Mouse (Mus musculus): ENCODE results near the gene Mex3a. TPM values are rescaled to one million over a fixed set of nuclear protein-coding genes. Genes with fewer than 3 reads are reported as not detected.

Mex3a gene
- polyA plus RNA-seq (2015; fragmentation: Nextera tagmentation; extraction: Ambion mirVana) = 18.6 and 19.2 TPM in 2 replicates

- Histone ChIP-seq H3K27me3 (replicated peaks) (no peaks in the 10 kb centered on the region), H3K27ac (replicated peaks) (peak within 1 kb of the TSS; percentile 97), H3K9me3 (replicated peaks) (no peaks in the 10 kb centered on the region), H3K4me1 (peaks cover 71% of the 10 kb centered on the region), H3K4me3 (replicated peaks) (peak within 1 kb of the TSS; percentile 89), H3K4me2 (peak within 1 kb of the TSS; percentile 89), H3K9ac (replicated peaks) (peak within 1 kb of the TSS; percentile 99), H3K36me3 (peaks cover 9% of the 10 kb centered on the region)
- 1% methylated on average over 7 of the region's 31 CpGs for WGBS
- ATAC-seq (ENCODE audit: low FRiP score) = peak; percentile 15; the same call in 1 of the 2 replicates
These were observed at the start of gene Mex3a for GRCm38 (mm10) chr3:88532299-88532674. Gene Mex3a, plus strand, starts transcription at chr3:88532395.

GRCm38 (mm10) chr3:88483141-88483540 lies 49.1 kb upstream of the Mex3a start:
- no peak overlapping the region for H3K27ac ChIP-seq (replicated peaks)
- ATAC-seq (ENCODE audit: low FRiP score) = peak; percentile 23; the same call in 1 of the 2 replicates
- H3K27me3 ChIP-seq (replicated peaks) = peaks cover 62% of the 10 kb centered on the region
- peaks cover 14% of the 10 kb centered on the region for H3K4me1 ChIP-seq
- 78% methylated on average over 8 of the region's 8 CpGs for WGBS
- no peaks in the 10 kb centered on the region for H3K9me3 ChIP-seq (replicated peaks)
- H3K4me2 ChIP-seq = no peak overlapping the region
- no peak overlapping the region for H3K4me3 ChIP-seq (replicated peaks)
- peaks cover 39% of the 10 kb centered on the region for H3K36me3 ChIP-seq
- no peak overlapping the region for H3K9ac ChIP-seq (replicated peaks)

- H3K4me2 ChIP-seq = no peak overlapping the region
- H3K4me1 ChIP-seq = peaks cover 15% of the 10 kb centered on the region
- no peak overlapping the region for H3K4me3 ChIP-seq (replicated peaks)
- 6% methylated on average over 5 of the region's 5 CpGs for whole genome bisulfite sequencing
- H3K27ac ChIP-seq (replicated peaks) = no peak overlapping the region
- no peaks in the 10 kb centered on the region for H3K9me3 ChIP-seq (replicated peaks)
- peaks cover 39% of the 10 kb centered on the region for H3K36me3 ChIP-seq
- peak; percentile 69; the same call in 1 of the 2 replicates for ATAC-seq (ENCODE audit: low FRiP score)
- peaks cover 62% of the 10 kb centered on the region for H3K27me3 ChIP-seq (replicated peaks)
- H3K9ac ChIP-seq (replicated peaks) = no peak overlapping the region
These were observed 48.6 kb upstream of the Mex3a start for GRCm38 (mm10) chr3:88483621-88484020.

GRCm38 (mm10) chr3:88484597-88485316 lies 47.4 kb upstream of the Mex3a start:
- Histone ChIP-seq H3K9me3 (replicated peaks) (no peaks in the 10 kb centered on the region), H3K9ac (replicated peaks) (no peak overlapping the region), H3K36me3 (peaks cover 39% of the 10 kb centered on the region), H3K27ac (replicated peaks) (no peak overlapping the region), H3K27me3 (replicated peaks) (peaks cover 62% of the 10 kb centered on the region), H3K4me3 (replicated peaks) (no peak overlapping the region), H3K4me2 (peak overlapping the region; percentile 23), H3K4me1 (peaks cover 17% of the 10 kb centered on the region)
- 18% methylated on average over 39 of the region's 39 CpGs for WGBS
- ATAC-seq (ENCODE audit: low FRiP score) = no peak

- WGBS = 64% methylated on average over 5 of the region's 5 CpGs
- peaks cover 62% of the 10 kb centered on the region for H3K27me3 ChIP-seq (replicated peaks)
- peaks cover 39% of the 10 kb centered on the region for H3K36me3 ChIP-seq
- H3K9ac ChIP-seq (replicated peaks) = no peak overlapping the region
- no peak for ATAC-seq (ENCODE audit: low FRiP score)
- H3K4me2 ChIP-seq = no peak overlapping the region
- H3K4me1 ChIP-seq = peaks cover 18% of the 10 kb centered on the region
- no peak overlapping the region for H3K4me3 ChIP-seq (replicated peaks)
- no peaks in the 10 kb centered on the region for H3K9me3 ChIP-seq (replicated peaks)
- no peak overlapping the region for H3K27ac ChIP-seq (replicated peaks)
These were observed 46.2 kb upstream of the Mex3a start for GRCm38 (mm10) chr3:88486043-88486442.

- peaks cover 17% of the 10 kb centered on the region for H3K4me1 ChIP-seq
- peaks cover 39% of the 10 kb centered on the region for H3K36me3 ChIP-seq
- no peak overlapping the region for H3K4me3 ChIP-seq (replicated peaks)
- H3K9me3 ChIP-seq (replicated peaks) = no peaks in the 10 kb centered on the region
- no peak overlapping the region for H3K4me2 ChIP-seq
- no peak overlapping the region for H3K9ac ChIP-seq (replicated peaks)
- no peak for ATAC-seq (ENCODE audit: low FRiP score)
- H3K27me3 ChIP-seq (replicated peaks) = peaks cover 61% of the 10 kb centered on the region
- 79% methylated on average over 4 of the region's 4 CpGs for WGBS
- no peak overlapping the region for H3K27ac ChIP-seq (replicated peaks)
These were observed 45.3 kb upstream of the Mex3a start for GRCm38 (mm10) chr3:88486887-88487286.

GRCm38 (mm10) chr3:88487396-88487795 lies 44.8 kb upstream of the Mex3a start:
- Histone ChIP-seq H3K4me2 (no peak overlapping the region), H3K27ac (replicated peaks) (no peak overlapping the region), H3K27me3 (replicated peaks) (peaks cover 56% of the 10 kb centered on the region), H3K4me1 (peaks cover 14% of the 10 kb centered on the region), H3K36me3 (peaks cover 39% of the 10 kb centered on the region), H3K9ac (replicated peaks) (no peak overlapping the region), H3K9me3 (replicated peaks) (no peaks in the 10 kb centered on the region), H3K4me3 (replicated peaks) (no peak overlapping the region)
- ATAC-seq (ENCODE audit: low FRiP score) = no peak
- WGBS = 73% methylated on average over 1 of the region's 1 CpGs

DNA sequence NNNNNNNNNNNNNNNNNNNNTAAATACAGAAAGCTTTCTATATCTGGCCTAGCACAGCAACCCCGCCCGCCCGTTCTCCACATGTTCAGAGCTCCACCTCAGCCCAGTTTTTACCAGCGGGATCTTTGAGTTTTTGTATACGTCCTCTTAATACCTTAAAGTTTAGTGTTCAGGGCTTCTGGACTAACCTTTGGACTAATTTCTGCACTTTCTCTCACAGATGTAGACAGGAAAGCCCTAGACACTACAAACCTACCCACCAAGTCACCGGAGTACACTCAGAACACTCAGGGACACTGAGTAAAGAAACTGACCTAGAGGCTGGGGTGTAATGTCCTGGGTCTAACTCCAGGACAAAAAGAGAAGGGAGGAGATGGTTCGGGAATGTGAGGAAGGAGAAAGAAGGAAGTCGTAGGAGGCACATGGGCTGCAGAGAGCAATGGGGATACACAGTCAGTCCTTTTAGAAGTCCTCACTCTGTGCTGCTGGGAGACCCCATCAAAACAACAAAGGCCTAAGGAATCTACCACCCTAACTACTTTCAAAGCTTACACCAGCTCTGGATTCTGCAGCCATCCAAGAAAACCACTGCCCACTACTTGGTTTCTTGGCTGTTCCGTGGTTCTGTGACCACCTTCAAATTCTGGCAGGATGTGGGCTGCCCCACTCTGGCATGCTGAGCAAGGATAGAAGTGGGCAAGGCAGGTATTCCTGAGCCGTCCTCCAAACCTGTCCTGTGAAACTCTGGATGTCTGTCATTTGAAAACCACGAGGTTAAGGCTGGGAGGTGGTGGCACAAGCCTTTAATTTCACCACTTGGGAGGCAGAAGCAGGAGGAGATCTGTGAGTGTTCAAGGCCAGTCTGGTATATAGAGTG lies 38.3 kb upstream of the Mex3a start:
- Histone ChIP-seq H3K9me3 (replicated peaks) (no peaks in the 10 kb centered on the region), H3K36me3 (no peaks in the 10 kb centered on the region), H3K4me3 (replicated peaks) (no peak overlapping the region), H3K27me3 (replicated peaks) (no peaks in the 10 kb centered on the region), H3K9ac (replicated peaks) (no peak overlapping the region), H3K27ac (replicated peaks) (0 out of 2 replicates have a peak overlapping the region, but pooled peaks have one; percentile 45), H3K4me2 (peak overlapping the region; percentile 65; the same call in 1 of the 2 replicates), H3K4me1 (peaks cover 37% of the 10 kb centered on the region)
- ATAC-seq (ENCODE audit: low FRiP score) = no peak
- WGBS = 76% methylated on average over 11 of the region's 11 CpGs

DNA sequence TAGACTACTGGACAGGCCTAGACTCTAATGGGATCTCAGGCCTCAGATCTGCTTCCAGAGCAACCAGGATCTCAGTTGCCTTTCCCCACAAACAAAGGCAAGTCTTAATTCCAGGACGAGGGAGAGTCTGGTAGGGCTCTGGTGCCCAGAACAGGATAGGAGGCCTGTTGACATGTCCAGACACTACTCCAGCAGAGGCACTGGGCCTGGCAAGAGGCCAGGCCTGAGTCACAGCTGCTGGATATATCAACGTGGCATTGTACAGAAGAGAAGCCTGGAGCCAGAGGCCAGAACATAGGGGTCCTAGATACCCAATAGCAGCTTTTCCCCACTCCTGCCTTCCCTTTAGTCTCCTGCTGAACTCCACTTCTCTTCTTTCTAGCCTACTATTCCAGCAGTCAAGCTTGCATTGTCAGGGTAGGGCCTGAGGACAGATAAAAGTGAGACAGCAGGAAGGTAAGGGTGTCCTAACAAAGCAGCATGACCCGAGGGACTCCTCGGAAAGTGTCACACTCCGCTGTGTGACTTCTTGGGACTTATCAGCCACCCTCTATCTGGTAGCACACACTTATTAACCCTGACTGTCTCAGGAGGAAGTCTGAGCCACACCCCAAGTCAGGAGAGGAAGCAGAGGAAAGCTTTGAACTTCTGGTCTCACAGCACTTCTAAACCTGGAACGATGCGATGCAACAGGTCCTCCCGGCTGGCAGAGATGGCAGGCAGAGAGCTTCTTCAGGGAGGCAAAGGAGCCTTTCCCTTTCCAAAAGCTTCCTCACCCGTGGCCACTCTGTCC lies 37.2 kb upstream of the Mex3a start:
- Histone ChIP-seq H3K36me3 (no peaks in the 10 kb centered on the region), H3K9ac (replicated peaks) (no peak overlapping the region), H3K4me2 (no peak overlapping the region), H3K9me3 (replicated peaks) (no peaks in the 10 kb centered on the region), H3K4me3 (replicated peaks) (no peak overlapping the region), H3K27me3 (replicated peaks) (no peaks in the 10 kb centered on the region), H3K27ac (replicated peaks) (peak overlapping the region; percentile 41; the same call in 1 of the 2 replicates), H3K4me1 (peaks cover 36% of the 10 kb centered on the region)
- 69% methylated on average over 9 of the region's 9 CpGs for WGBS
- no peak for ATAC-seq (ENCODE audit: low FRiP score)

- Histone ChIP-seq H3K27me3 (replicated peaks) (peaks cover under 1% of the 10 kb centered on the region; the same call in 1 of the 2 replicates), H3K4me3 (replicated peaks) (no peak overlapping the region), H3K4me1 (peaks cover 42% of the 10 kb centered on the region), H3K27ac (replicated peaks) (0 out of 2 replicates have a peak overlapping the region, but pooled peaks have one; percentile 33), H3K4me2 (no peak overlapping the region), H3K9me3 (replicated peaks) (no peaks in the 10 kb centered on the region), H3K36me3 (no peaks in the 10 kb centered on the region), H3K9ac (replicated peaks) (no peak overlapping the region)
- 77% methylated on average over 10 of the region's 10 CpGs for whole genome bisulfite sequencing
- no peak for ATAC-seq (ENCODE audit: low FRiP score)
These were observed 36.3 kb upstream of the Mex3a start for GRCm38 (mm10) chr3:88495741-88496415.

DNA sequence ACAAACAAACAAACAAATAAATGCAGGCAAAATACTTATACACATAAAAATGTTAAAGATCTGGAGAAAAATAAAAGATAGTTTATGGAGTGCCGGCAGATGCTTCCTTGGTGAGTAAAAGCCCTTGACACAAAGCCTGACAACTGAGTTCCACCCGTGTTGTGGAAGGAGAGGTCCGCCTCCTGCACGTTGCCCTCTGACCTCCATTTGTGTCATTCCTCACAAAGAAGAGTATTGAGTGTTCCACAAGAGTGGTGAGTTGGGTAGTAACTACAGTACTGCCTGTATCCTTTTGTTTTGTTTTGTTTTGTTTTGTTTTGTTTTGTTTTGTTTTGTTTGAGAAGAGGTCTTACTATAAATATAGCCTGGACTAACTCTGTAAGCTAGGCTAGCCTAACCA lies 32.6 kb upstream of the Mex3a start:
- 75% methylated on average over 4 of the region's 4 CpGs for WGBS
- no peak for ATAC-seq (ENCODE audit: low FRiP score)
- H3K36me3 ChIP-seq = no peaks in the 10 kb centered on the region
- no peak overlapping the region for H3K27ac ChIP-seq (replicated peaks)
- no peaks in the 10 kb centered on the region for H3K9me3 ChIP-seq (replicated peaks)
- no peak overlapping the region for H3K9ac ChIP-seq (replicated peaks)
- H3K27me3 ChIP-seq (replicated peaks) = peaks cover 9% of the 10 kb centered on the region; the same call in 1 of the 2 replicates
- no peak overlapping the region for H3K4me3 ChIP-seq (replicated peaks)
- no peak overlapping the region for H3K4me2 ChIP-seq
- H3K4me1 ChIP-seq = peaks cover 51% of the 10 kb centered on the region
